ENCODE assay signal across 15 mouse cellular contexts in genomic region chr16:93453056-93453455, GRCm38 (mm10).
"Had no signal": no experiment of that assay in that cellular context is flagged by ENCODE, and none has a peak within 500 bp of the region (broad histone marks: within the 10 kb centered on the region; RNA-seq: fewer than 3 reads in every experiment).

No protein-coding gene starts in this region.

- DNase-seq: retina, postnatal 1 day; right cerebral cortex, adult 18-20 months; right cerebral cortex, postnatal 14 days; right cerebral cortex, postnatal 25 days; right cerebral cortex, postnatal 4 days; spleen, adult 18-20 months; thymus, adult 18-20 months; thymus, adult 2 months; thymus, postnatal 14 days; thymus, postnatal 25 days; thymus, postnatal 36 days; thymus, postnatal 4 days had no signal

- H3K36me3 ChIP-seq: neural tube, embryonic 13.5 days; neural tube, embryonic 15.5 days; stomach, embryonic 15.5 days had no signal

- H3K4me3 ChIP-seq: neural tube, embryonic 13.5 days; neural tube, embryonic 15.5 days; stomach, embryonic 15.5 days had no signal

- H3K9ac ChIP-seq: neural tube, embryonic 13.5 days; neural tube, embryonic 15.5 days; stomach, embryonic 15.5 days had no signal

- H3K4me1 ChIP-seq: neural tube, embryonic 13.5 days; neural tube, embryonic 15.5 days; stomach, embryonic 15.5 days had no signal

- H3K27me3 ChIP-seq: stomach, embryonic 15.5 days had no signal

- H3K27ac ChIP-seq: neural tube, embryonic 13.5 days; neural tube, embryonic 15.5 days; stomach, embryonic 15.5 days had no signal

- H3K4me2 ChIP-seq: neural tube, embryonic 13.5 days; neural tube, embryonic 15.5 days; stomach, embryonic 15.5 days had no signal

- H3K9me3 ChIP-seq: neural tube, embryonic 13.5 days; neural tube, embryonic 15.5 days; stomach, embryonic 15.5 days had no signal
